In genomic region chr19:17820046-17820445, GRCm38 (mm10) we compare ENCODE assay signal across 25 mouse cellular contexts. TPM values are rescaled to one million over a fixed set of nuclear protein-coding genes. Genes with fewer than 3 reads are reported as not detected.
DNase-seq lines count a peak whose midpoint lies in the region; ATAC-seq and TF ChIP-seq lines count a peak whose summit lies in the region.
"Had no signal": no experiment of that assay in that cellular context is flagged by ENCODE, and none has a peak within 500 bp of the region (broad histone marks: within the 10 kb centered on the region; RNA-seq: fewer than 3 reads in every experiment).

No protein-coding gene starts in this region.

- no peak overlapping the region for H3K27ac ChIP-seq in hindbrain, embryonic 16.5 days (ENCODE audit: low read depth, low read length)
- H3K27ac ChIP-seq in hindbrain, embryonic 11.5 days (ENCODE audit: low read depth, low read length) = no peak overlapping the region
- 0 out of 2 replicates have a peak overlapping the region, but pooled peaks have one; percentile 16 for H3K27ac ChIP-seq in layer of hippocampus, adult 2 months
- H3K27ac ChIP-seq in midbrain, postnatal 0 days (ENCODE audit: low read depth, low read length) = no peak overlapping the region
- H3K27ac ChIP-seq in midbrain, embryonic 11.5 days (ENCODE audit: low read depth, low read length) = no peak overlapping the region
- H3K27ac ChIP-seq: embryonic facial prominence, embryonic 10.5 days; embryonic facial prominence, embryonic 12.5 days; forebrain, embryonic 13.5 days; forebrain, embryonic 15.5 days had no signal

- no peak overlapping the region for H3K4me3 ChIP-seq in hindbrain, embryonic 16.5 days (ENCODE audit: low read length)
- no peak overlapping the region for H3K4me3 ChIP-seq in hindbrain, embryonic 11.5 days (ENCODE audit: low read depth, low read length)
- H3K4me3 ChIP-seq in layer of hippocampus, adult 2 months = no peak overlapping the region
- H3K4me3 ChIP-seq in midbrain, postnatal 0 days (ENCODE audit: low read depth, low read length) = no peak overlapping the region
- H3K4me3 ChIP-seq in midbrain, embryonic 11.5 days (ENCODE audit: low read depth, low read length) = no peak overlapping the region
- H3K4me3 ChIP-seq: embryonic facial prominence, embryonic 10.5 days; embryonic facial prominence, embryonic 12.5 days; forebrain, embryonic 13.5 days; forebrain, embryonic 15.5 days had no signal

- H3K27me3 ChIP-seq in hindbrain, embryonic 16.5 days (replicated peaks; ENCODE audit: control insufficient read depth, insufficient read depth, low read length) = no peaks in the 10 kb centered on the region
- no peaks in the 10 kb centered on the region for H3K27me3 ChIP-seq in hindbrain, embryonic 11.5 days (ENCODE audit: control insufficient read depth, insufficient read depth, low read length)
- no peaks in the 10 kb centered on the region for H3K27me3 ChIP-seq in midbrain, postnatal 0 days (ENCODE audit: insufficient read depth, low read length)
- no peaks in the 10 kb centered on the region for H3K27me3 ChIP-seq in midbrain, embryonic 11.5 days (ENCODE audit: control insufficient read depth, insufficient read depth, low read length)
- H3K27me3 ChIP-seq: CH12.LX; embryonic facial prominence, embryonic 12.5 days; forebrain, embryonic 13.5 days; forebrain, embryonic 15.5 days; Patski had no signal

- no peaks in the 10 kb centered on the region for H3K36me3 ChIP-seq in hindbrain, embryonic 16.5 days (ENCODE audit: control insufficient read depth, insufficient read depth, low read length)
- H3K36me3 ChIP-seq in hindbrain, embryonic 11.5 days (ENCODE audit: control insufficient read depth, insufficient read depth, low read length) = no peaks in the 10 kb centered on the region
- H3K36me3 ChIP-seq in midbrain, postnatal 0 days (ENCODE audit: insufficient read depth, low read length) = no peaks in the 10 kb centered on the region
- H3K36me3 ChIP-seq in midbrain, embryonic 11.5 days (ENCODE audit: control insufficient read depth, insufficient read depth, low read length) = no peaks in the 10 kb centered on the region
- H3K36me3 ChIP-seq: embryonic facial prominence, embryonic 10.5 days; embryonic facial prominence, embryonic 12.5 days; forebrain, embryonic 15.5 days; G1E had no signal

- peak; percentile 37; the same call in 1 of the 2 replicates for ATAC-seq in hindbrain, embryonic 16.5 days
- no peak for ATAC-seq in hindbrain, embryonic 11.5 days (ENCODE audit: low FRiP score)
- ATAC-seq in midbrain, postnatal 0 days (ENCODE audit: low FRiP score) = no peak
- ATAC-seq in midbrain, embryonic 11.5 days (ENCODE audit: low FRiP score) = no peak
- ATAC-seq: activated CD4-positive, CD25-positive, alpha-beta regulatory T cell, adult 4 months; CD4-positive, CD25-positive, alpha-beta regulatory T cell, adult 4 months; forebrain, embryonic 13.5 days; forebrain, embryonic 15.5 days; forebrain, postnatal 0 days; Patski had no signal

- H3K4me2 ChIP-seq in hindbrain, embryonic 16.5 days (ENCODE audit: low read length) = no peak overlapping the region
- no peak overlapping the region for H3K4me2 ChIP-seq in hindbrain, embryonic 11.5 days (replicated peaks; ENCODE audit: low read depth, low read length)
- no peak overlapping the region for H3K4me2 ChIP-seq in midbrain, postnatal 0 days (ENCODE audit: low read depth, low read length, poor library complexity, severe bottlenecking)
- no peak overlapping the region for H3K4me2 ChIP-seq in midbrain, embryonic 11.5 days
- H3K4me2 ChIP-seq: embryonic facial prominence, embryonic 12.5 days; forebrain, embryonic 13.5 days; forebrain, embryonic 15.5 days had no signal

- H3K9ac ChIP-seq in hindbrain, embryonic 16.5 days (ENCODE audit: low read depth, low read length) = no peak overlapping the region
- H3K9ac ChIP-seq in hindbrain, embryonic 11.5 days (ENCODE audit: low read depth, low read length) = no peak overlapping the region
- no peak overlapping the region for H3K9ac ChIP-seq in midbrain, postnatal 0 days (replicated peaks; ENCODE audit: low read length, poor library complexity, severe bottlenecking)
- H3K9ac ChIP-seq in midbrain, embryonic 11.5 days (ENCODE audit: low read length) = no peak overlapping the region
- H3K9ac ChIP-seq: embryonic facial prominence, embryonic 12.5 days; forebrain, embryonic 13.5 days; forebrain, embryonic 15.5 days; forebrain, postnatal 0 days had no signal

- 85% methylated on average over 2 of the region's 2 CpGs for WGBS in hindbrain, embryonic 16.5 days
- 98% methylated on average over 2 of the region's 2 CpGs for WGBS in hindbrain, embryonic 11.5 days
- 93% methylated on average over 2 of the region's 2 CpGs for WGBS in midbrain, postnatal 0 days
- WGBS in midbrain, embryonic 11.5 days = 88% methylated on average over 2 of the region's 2 CpGs

- no peaks in the 10 kb centered on the region for H3K9me3 ChIP-seq in hindbrain, embryonic 16.5 days (ENCODE audit: control insufficient read depth, low read length)
- H3K9me3 ChIP-seq in hindbrain, embryonic 11.5 days (ENCODE audit: control insufficient read depth, low read length) = no peaks in the 10 kb centered on the region
- H3K9me3 ChIP-seq in midbrain, postnatal 0 days (ENCODE audit: low read length) = no peaks in the 10 kb centered on the region
- H3K9me3 ChIP-seq in midbrain, embryonic 11.5 days (ENCODE audit: control insufficient read depth, low read length) = no peaks in the 10 kb centered on the region
- H3K9me3 ChIP-seq: embryonic facial prominence, embryonic 10.5 days; embryonic facial prominence, embryonic 12.5 days; forebrain, embryonic 13.5 days; forebrain, embryonic 15.5 days; G1E had no signal

- no peak for TF ChIP-seq CTCF in layer of hippocampus, adult 2 months (conservative IDR thresholded peaks at IDR 0.05)
- TF ChIP-seq CTCF in midbrain, postnatal 0 days (IDR thresholded peaks at IDR 0.05) = no peak

- DNase-seq in cerebellum, postnatal 10 days = peak; percentile 50 to 72
- no peak for DNase-seq in cerebellum, postnatal 25 days
- no peak for DNase-seq in hindbrain, embryonic 11.5 days (ENCODE audit: low spot score)
- DNase-seq in layer of hippocampus, adult 2 months (ENCODE audit: low spot score in 2 of 2) = no peak
- DNase-seq in layer of hippocampus, postnatal 14 days (ENCODE audit: low spot score in 2 of 2) = no peak
- DNase-seq in midbrain, postnatal 0 days (ENCODE audit: low spot score) = peak; percentile 30
- no peak for DNase-seq in midbrain, embryonic 11.5 days (ENCODE audit: low spot score, missing footprints)
- DNase-seq: adrenal gland, adult 8-10 months; adrenal gland, postnatal 14 days; adrenal gland, postnatal 36 days; B cell, adult 2 months; cerebellum, adult 18-20 months; cerebellum, adult 8-10 months; cerebellum, adult 9-11 months; forebrain, postnatal 0 days had no signal

- no peaks in the 10 kb centered on the region for H3K4me1 ChIP-seq in hindbrain, embryonic 16.5 days (ENCODE audit: control insufficient read depth, insufficient read depth, low read depth, low read length)
- H3K4me1 ChIP-seq in hindbrain, embryonic 11.5 days (replicated peaks; ENCODE audit: control insufficient read depth, insufficient read depth, low read length) = no peaks in the 10 kb centered on the region
- H3K4me1 ChIP-seq in midbrain, postnatal 0 days (ENCODE audit: insufficient read depth, low read length) = no peaks in the 10 kb centered on the region
- H3K4me1 ChIP-seq in midbrain, embryonic 11.5 days (ENCODE audit: control insufficient read depth, insufficient read depth, low read length) = no peaks in the 10 kb centered on the region
- H3K4me1 ChIP-seq: embryonic facial prominence, embryonic 10.5 days; embryonic facial prominence, embryonic 12.5 days; forebrain, embryonic 13.5 days; forebrain, embryonic 15.5 days had no signal

RNA-seq across cellular contexts. Expression of gene Pcsk5, which starts 17.4 kb away (rescaled TPM):
- 11.5 and 11.7 TPM in 2 replicates for polyA plus RNA-seq in hindbrain, embryonic 16.5 days (2015; fragmentation: Nextera tagmentation; extraction: Ambion mirVana)
- 5.3 and 6.0 TPM in 2 replicates for polyA plus RNA-seq in hindbrain, embryonic 11.5 days (2014; fragmentation: Nextera tagmentation; extraction: Ambion mirVana)
- 10 to 100 TPM; 14.2 to 14.7 TPM for total RNA-seq in layer of hippocampus, adult 2 months (2021)
- 10 to 100 TPM; 11.3 to 12.5 TPM for total RNA-seq in layer of hippocampus, postnatal 14 days (2021)
- total RNA-seq in midbrain, postnatal 0 days (2014; rRNA removed) = 8.8 and 9.1 TPM in 2 replicates
- 7.3 and 8.8 TPM in 2 replicates for polyA plus RNA-seq in midbrain, postnatal 0 days (2015; fragmentation: Nextera tagmentation; extraction: Ambion mirVana)
- polyA plus RNA-seq in midbrain, embryonic 11.5 days (2014; fragmentation: Nextera tagmentation; extraction: Ambion mirVana) = 6.5 and 6.9 TPM in 2 replicates
- total RNA-seq: CH12.LX had no signal
- polyA plus RNA-seq: activated CD4-positive, CD25-positive, alpha-beta regulatory T cell, adult 4 months; CD4-positive, CD25-positive, alpha-beta regulatory T cell, adult 4 months; G1E had no signal

Comparison
In these comparisons a context has a peak if more than half of its experiments do, and no peak if none do; other contexts are left out.
1. DNase-seq: peak in cerebellum, postnatal 10 days (2 of 2) and midbrain, postnatal 0 days (single experiment); none in cerebellum, postnatal 25 days (0 of 2), hindbrain, embryonic 11.5 days (single experiment), layer of hippocampus, adult 2 months (0 of 2), layer of hippocampus, postnatal 14 days (0 of 2) and midbrain, embryonic 11.5 days (single experiment).